Mouse (Mus musculus): Measurements from ENCODE around the gene Syndig1.

Syndig1 gene

DNA sequence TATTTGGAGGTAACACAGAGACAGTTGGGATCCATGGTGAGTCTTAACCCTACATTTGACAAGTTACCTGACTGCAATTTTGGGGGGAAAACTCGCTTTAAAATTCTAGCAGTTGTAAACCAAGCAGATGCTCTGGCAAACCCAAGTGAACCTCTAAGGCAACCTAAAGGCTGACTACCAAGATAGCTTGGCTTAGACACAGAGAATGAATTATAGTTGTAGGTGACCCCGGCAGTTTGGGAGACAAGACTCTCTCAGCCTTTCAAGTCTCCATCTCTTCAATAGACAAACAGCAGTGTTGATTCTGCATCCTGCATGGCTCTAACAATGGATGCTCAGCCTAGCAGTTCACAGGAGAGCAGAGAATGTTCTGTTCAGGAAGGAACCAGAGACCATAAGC, at the start of gene Syndig1:
Gene Syndig1, plus strand, starts transcription at position 301 of the 400 bp plus-strand sequence.
- DNase-seq (ENCODE audit: low read depth, low spot score) = no peak

- DNase-seq (ENCODE audit: low read depth, low spot score) = peak; percentile 18
Observed at GRCm38 (mm10) chr2:149798613-149799012, 30.4 kb upstream of the Syndig1 start.

- DNase-seq (ENCODE audit: low read depth, low spot score) = no peak
Observed at GRCm38 (mm10) chr2:149804599-149805140, 24.3 kb upstream of the Syndig1 start.

DNA sequence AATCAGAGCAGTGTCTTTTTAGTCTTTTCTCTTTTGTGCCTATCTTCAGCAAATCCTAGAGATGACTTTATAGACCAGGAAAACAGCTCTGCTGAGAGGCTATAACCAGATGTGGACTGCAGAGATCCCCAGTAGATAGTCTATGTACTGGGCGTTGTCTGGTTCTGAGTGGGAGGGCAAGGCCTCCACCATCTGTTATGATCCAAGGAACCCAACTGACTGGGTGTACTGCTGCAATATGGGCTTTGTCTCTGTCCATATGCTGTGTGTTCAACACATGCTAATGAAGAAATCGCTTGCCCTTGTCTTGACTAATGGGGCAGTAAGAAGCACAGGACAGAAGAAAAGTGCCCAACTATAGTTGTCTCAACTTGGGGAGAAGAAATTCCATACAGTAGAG, 23.8 kb upstream of the Syndig1 start:
- DNase-seq (ENCODE audit: low read depth, low spot score) = no peak

GRCm38 (mm10) chr2:149812899-149813298, 16.1 kb upstream of the Syndig1 start:
- no peak for DNase-seq (ENCODE audit: low read depth, low spot score)

DNA sequence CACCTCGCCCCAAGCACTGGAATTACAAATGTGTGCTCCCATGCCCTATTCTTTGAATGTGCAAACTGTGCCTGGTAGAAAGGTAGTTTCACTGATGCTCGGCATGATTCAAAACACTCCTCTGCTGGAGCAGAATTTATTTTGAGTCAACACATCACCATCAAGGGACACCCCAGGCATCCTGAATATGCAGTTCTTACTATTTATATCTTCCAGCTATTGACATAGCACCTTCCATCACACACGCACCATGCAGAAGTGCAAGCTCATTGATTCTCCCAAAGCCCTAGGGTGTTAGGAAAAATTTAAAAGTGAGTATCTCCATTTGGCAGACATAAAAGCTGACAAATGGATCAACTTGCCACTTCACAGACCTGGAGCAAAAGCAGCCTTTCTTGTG, 10.6 kb upstream of the Syndig1 start:
- DNase-seq (ENCODE audit: low read depth, low spot score) = no peak

GRCm38 (mm10) chr2:149819751-149820150, 9.3 kb upstream of the Syndig1 start:
- no peak for DNase-seq (ENCODE audit: low read depth, low spot score)

DNA sequence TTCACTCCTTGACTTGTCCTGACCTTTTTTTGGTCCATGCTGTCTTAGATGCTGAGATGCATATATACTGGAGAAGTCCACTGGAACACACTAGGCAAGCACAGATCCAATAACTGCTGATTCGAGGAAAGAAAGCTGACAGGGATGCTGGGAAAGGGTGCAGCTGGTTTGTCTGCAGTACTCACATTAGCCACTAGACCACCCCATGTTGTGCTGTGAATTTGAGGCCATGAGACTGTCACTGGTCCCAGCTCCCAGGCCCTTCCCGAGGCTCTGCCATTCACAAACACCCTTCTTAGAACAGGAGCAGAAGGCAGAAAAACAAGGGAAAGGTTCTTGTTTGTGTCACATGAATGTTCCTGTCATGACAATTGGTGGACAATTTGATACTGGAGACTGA, 8.8 kb upstream of the Syndig1 start:
- DNase-seq (ENCODE audit: low read depth, low spot score) = no peak

DNA sequence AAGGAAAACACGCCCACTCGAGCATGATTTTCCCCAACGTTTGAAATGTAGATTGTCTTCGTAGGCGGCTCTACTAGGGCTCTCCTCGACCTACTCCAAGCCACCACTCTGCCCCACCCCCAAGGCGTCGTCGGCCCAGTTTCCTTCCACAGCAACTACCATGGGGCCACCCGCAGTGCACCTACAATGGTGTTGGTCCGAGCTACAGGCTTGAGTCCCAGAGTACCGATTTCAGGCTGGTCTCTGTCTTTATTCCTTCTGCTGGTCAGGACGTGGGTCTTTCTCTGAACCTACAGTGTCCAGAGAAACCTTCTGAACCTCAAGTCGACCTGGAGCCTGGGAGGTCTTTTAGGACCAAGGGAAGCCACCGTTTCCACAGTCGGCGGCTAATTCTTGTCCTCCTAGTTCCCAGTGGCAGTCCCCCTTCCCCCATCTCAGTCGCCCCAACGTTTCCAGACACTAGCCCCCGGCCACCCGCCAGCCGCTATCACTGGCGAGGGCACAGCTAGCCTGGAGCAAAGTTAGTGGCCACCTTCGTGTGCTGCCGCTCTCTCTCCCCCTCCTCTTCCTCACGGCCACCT, 1.0 kb downstream of the Syndig1 start:
- no peak for DNase-seq (ENCODE audit: low read depth, low spot score)

GRCm38 (mm10) chr2:149830536-149831458, 1.8 kb downstream of the Syndig1 start, which contains the start of gene C530025M09Rik:
Gene C530025M09Rik, minus strand, starts transcription at chr2:149831213.
- peak; percentile 44 for DNase-seq (ENCODE audit: low read depth, low spot score)

DNA sequence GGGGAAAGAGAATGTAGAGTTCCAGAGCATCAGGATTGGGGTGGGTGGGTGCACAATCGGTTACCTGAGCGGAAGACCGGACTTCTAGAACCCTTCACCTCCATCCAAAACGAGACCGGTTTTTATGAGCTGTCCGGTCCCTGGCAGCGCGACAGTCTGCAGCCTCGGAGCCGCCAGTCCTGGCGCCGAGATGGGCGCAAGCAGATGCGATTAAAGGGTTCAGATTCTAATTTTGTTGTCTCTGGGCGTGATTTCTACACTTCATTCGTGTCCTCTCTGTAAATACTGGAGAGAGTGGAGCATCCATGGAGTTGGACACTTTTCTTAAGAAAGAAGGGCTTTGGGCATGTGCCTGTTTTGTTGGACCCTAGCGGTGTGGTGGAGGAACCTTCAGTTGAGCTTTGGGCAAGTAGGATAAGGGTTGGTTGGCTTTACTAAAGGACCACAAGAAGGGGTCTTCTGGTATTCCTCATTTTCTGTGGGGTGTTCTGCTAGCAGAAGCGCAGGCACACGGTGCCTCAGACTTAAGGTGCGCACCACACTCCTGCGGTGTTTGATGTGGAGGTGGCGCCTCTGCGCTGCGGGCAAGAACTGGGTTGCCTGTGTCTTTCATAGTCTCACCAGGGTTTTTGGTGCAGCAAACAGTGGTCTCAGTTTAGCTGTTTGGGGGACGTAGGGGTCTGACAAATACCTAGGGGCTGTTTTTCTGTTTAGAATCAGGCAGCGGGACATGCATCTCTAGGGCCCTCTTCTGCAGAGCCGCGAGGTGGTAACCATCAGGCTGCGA, 2.6 kb downstream of the Syndig1 start:
- no peak for DNase-seq (ENCODE audit: low read depth, low spot score)

- DNase-seq (ENCODE audit: low read depth, low spot score) = no peak
Observed at GRCm38 (mm10) chr2:149832301-149832700, 3.3 kb downstream of the Syndig1 start.

- no peak for DNase-seq (ENCODE audit: low read depth, low spot score)
Observed at GRCm38 (mm10) chr2:149835091-149835490, 6.1 kb downstream of the Syndig1 start.

GRCm38 (mm10) chr2:149836471-149837135, 7.6 kb downstream of the Syndig1 start:
- DNase-seq (ENCODE audit: low read depth, low spot score) = no peak

DNA sequence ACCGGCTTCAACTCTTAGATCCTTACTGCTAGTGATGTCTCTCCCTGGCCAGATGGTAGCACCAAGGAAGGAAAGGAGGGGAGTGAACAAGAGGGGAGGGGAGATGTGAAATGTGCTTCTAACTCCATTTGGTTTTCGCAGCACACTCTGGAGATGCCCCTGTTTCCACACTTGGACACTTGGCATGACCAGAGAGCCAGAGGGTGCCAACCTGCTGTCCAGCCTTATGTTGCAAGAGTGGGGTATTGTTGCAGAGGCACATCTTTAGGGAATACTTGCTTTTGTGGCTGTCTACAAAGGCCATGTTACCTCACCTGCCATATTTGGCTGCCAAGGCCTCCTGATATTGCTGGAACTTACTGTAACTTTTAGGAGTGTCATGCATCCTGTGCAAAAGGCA, 10.7 kb downstream of the Syndig1 start:
- no peak for DNase-seq (ENCODE audit: low read depth, low spot score)

DNA sequence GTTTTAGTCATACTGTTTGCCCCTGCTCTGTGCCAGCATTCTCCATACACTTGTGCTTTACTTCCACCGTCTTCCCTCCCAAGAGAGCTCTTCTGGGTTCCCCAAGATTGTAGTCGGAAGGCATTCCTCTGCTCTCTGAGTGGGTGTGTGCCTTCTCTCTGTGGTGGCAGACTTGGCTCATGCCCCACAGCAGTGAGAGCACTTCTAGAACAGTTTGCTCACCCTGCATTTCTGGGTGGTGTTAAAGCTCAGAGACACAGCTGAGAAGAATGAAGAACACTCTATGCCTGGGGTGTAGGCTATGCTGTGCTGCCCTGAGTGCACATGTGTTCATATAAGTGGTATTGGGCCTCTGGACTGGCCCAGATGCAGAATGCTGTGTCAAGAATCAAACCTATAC, 15.6 kb downstream of the Syndig1 start:
- no peak for DNase-seq (ENCODE audit: low read depth, low spot score)

GRCm38 (mm10) chr2:149848778-149849177, 19.8 kb downstream of the Syndig1 start:
- DNase-seq (ENCODE audit: low read depth, low spot score) = no peak

DNA sequence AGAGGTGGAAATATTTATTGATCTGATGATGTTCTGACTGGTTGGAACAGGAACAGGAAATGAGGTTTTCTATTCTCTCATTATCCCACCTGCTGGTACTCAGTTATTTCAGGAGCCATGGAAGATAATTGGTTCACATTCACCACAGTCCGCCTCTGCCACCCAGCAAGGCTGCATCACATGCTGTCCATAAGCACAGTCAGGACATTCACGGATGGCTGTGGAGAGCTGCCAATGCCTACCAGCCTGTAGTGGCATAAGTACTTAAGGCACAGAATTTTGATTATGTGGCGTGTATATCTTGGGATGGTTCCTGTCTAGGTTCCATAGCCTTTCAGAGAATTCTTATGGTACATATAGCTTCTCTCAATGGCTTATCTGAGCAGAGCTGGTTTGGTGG, 32.0 kb downstream of the Syndig1 start:
- DNase-seq (ENCODE audit: low read depth, low spot score) = no peak

DNA sequence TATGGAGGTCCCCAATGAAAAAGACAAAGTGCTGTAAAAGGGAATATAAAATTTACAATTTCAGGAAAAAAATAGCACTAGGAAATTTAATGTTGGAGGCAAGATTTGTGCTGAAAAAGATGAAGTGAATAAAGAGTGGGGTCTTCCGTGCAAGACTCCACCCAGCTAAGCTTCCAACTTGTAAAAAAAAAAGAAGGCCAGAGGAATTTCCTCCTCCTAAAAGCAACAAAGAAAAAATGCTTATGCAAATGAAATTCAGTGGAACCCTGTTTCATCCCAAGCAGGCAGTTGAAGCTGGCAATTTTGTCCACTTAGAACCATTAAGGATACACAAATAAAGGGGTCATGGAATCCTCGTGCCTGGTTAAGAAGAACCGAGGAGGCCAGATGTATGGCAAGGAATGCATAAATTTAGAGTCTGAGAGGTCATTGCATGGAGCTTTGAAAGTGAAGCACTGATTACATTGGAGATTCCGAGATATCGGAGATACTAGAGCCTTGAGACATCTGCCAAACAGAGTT, 37.0 kb downstream of the Syndig1 start:
- no peak for DNase-seq (ENCODE audit: low read depth, low spot score)

- no peak for DNase-seq (ENCODE audit: low read depth, low spot score)
Observed at GRCm38 (mm10) chr2:149870496-149870895, 41.5 kb downstream of the Syndig1 start.

GRCm38 (mm10) chr2:149872496-149872895, 43.5 kb downstream of the Syndig1 start:
- no peak for DNase-seq (ENCODE audit: low read depth, low spot score)

Data from forelimb bud, embryonic 11.5 days (tissue).